Mouse (Mus musculus): ENCODE measurements around the gene Arhgap20.

DNA sequence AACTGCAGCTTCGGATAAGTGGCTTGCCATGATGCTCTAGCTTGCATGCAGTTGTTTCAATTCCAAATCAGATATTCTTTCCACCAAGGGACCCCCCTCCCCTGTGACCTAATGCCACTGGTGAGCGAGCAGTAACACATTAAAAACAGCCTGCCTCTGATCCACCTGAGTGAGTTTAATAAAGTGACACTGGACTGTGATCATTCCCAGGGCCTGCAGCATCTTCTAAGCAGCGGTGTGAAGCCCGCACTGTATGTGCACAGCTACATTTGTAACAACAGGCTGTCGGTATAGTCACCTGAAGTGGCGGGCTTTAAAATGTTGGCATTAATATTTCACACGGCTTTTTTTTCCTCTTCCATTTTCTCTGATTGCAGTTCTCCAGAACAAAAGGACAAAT, 59.4 kb downstream of the Arhgap20 start:
- no peak for TF ChIP-seq CTCF (IDR thresholded peaks at IDR 0.05; ENCODE audit: low read depth)
- no peak for TF ChIP-seq EP300 (IDR thresholded peaks at IDR 0.05; ENCODE audit: low read depth)
